Mouse (Mus musculus) left cerebral cortex, adult 9 months (tissue): Measurements from ENCODE around the gene Trpm1.

Experiments used
- DNase-seq, 2 experiments: peaks; one replicate each; pipeline ENCODE4 v3.0.0; 2022; ENCODE audit warnings: low spot score in 2 of 2

Gene Trpm1

GRCm38 (mm10) chr7:64163890-64164289 is 10.3 kb downstream of the Trpm1 start:
- no peak for DNase-seq

- DNase-seq, result peak in 1 of 2 experiments; percentile 61
Measured at GRCm38 (mm10) chr7:64164997-64165396, 11.4 kb downstream of the Trpm1 start.

- DNase-seq, result no peak
Measured at GRCm38 (mm10) chr7:64166025-64166424, 12.4 kb downstream of the Trpm1 start.

- DNase-seq, result no peak
Measured at GRCm38 (mm10) chr7:64166724-64167123, 13.1 kb downstream of the Trpm1 start.

GRCm38 (mm10) chr7:64179310-64179709 is 25.7 kb downstream of the Trpm1 start:
- DNase-seq, result no peak

GRCm38 (mm10) chr7:64185203-64185931 is 31.7 kb downstream of the Trpm1 start:
- DNase-seq, result no peak

GRCm38 (mm10) chr7:64185932-64186312 is 32.3 kb downstream of the Trpm1 start:
- no peak for DNase-seq

- DNase-seq, result peak; percentile 22 to 30
Measured at GRCm38 (mm10) chr7:64192261-64192943, 38.8 kb downstream of the Trpm1 start.

GRCm38 (mm10) chr7:64193476-64193875 is 39.8 kb downstream of the Trpm1 start:
- DNase-seq, result no peak

GRCm38 (mm10) chr7:64196114-64196513 is 42.5 kb downstream of the Trpm1 start:
- DNase-seq, result no peak

GRCm38 (mm10) chr7:64208700-64209099 is 55.1 kb downstream of the Trpm1 start:
- no peak for DNase-seq

GRCm38 (mm10) chr7:64212870-64213269 is 59.2 kb downstream of the Trpm1 start:
- DNase-seq, result no peak

- no peak for DNase-seq
Measured at GRCm38 (mm10) chr7:64214066-64214465, 60.4 kb downstream of the Trpm1 start.

- peak in 1 of 2 experiments; percentile 23 for DNase-seq
Measured at GRCm38 (mm10) chr7:64215613-64216012, 62.0 kb downstream of the Trpm1 start.

- DNase-seq, result no peak
Measured at GRCm38 (mm10) chr7:64217428-64217827, 63.8 kb downstream of the Trpm1 start.

GRCm38 (mm10) chr7:64219765-64220164 is 66.1 kb downstream of the Trpm1 start:
- DNase-seq, result no peak

- no peak for DNase-seq
Measured at GRCm38 (mm10) chr7:64223215-64223614, 69.6 kb downstream of the Trpm1 start.

- no peak for DNase-seq
Measured at GRCm38 (mm10) chr7:64226339-64227194, 72.9 kb downstream of the Trpm1 start.

- no peak for DNase-seq
Measured at GRCm38 (mm10) chr7:64227586-64227985, 74.0 kb downstream of the Trpm1 start.

GRCm38 (mm10) chr7:64228300-64228699 is 74.7 kb downstream of the Trpm1 start:
- DNase-seq, result no peak

GRCm38 (mm10) chr7:64229911-64230310 is 76.3 kb downstream of the Trpm1 start:
- no peak for DNase-seq

- no peak for DNase-seq
Measured at GRCm38 (mm10) chr7:64231001-64231400, 77.4 kb downstream of the Trpm1 start.
